Mouse (Mus musculus): ENCODE data around the gene Thap7. TPM values are rescaled to one million over a fixed set of nuclear protein-coding genes. Genes with fewer than 3 reads are reported as not detected.
"Not testable (repeated sequence)": the region's sequence is repeated elsewhere in the genome, so short reads cannot be mapped to it uniquely, and the experiment has no call there.

The Thap7 gene
- polyA plus RNA-seq, 1 experiment from 2014 or later, result 52.7 TPM

GRCm38 (mm10) chr16:17527606-17528005 is 3.3 kb downstream of the Thap7 start:
- H3K9ac ChIP-seq, result no peak overlapping the region
- H3K9me3 ChIP-seq, result no peaks in the 10 kb centered on the region
- peaks cover 17% of the 10 kb centered on the region for H3K4me1 ChIP-seq (replicated peaks)
- no peak overlapping the region for H3K27ac ChIP-seq
- H3K27me3 ChIP-seq (replicated peaks), result no peaks in the 10 kb centered on the region
- ATAC-seq, result no peak
- H3K4me2 ChIP-seq (replicated peaks), result no peak overlapping the region
- H3K4me3 ChIP-seq (replicated peaks), result no peak overlapping the region
- peaks cover 52% of the 10 kb centered on the region for H3K36me3 ChIP-seq

GRCm38 (mm10) chr16:17526223-17526622 is 4.7 kb downstream of the Thap7 start:
- peak; percentile 16; the same call in 1 of the 2 replicates for ATAC-seq
- H3K4me2 ChIP-seq (replicated peaks), result no peak overlapping the region
- no peak overlapping the region for H3K4me3 ChIP-seq (replicated peaks)
- H3K27me3 ChIP-seq (replicated peaks), result no peaks in the 10 kb centered on the region
- peaks cover 11% of the 10 kb centered on the region for H3K4me1 ChIP-seq (replicated peaks)
- H3K9me3 ChIP-seq, result no peaks in the 10 kb centered on the region
- 0 out of 2 replicates have a peak overlapping the region, but pooled peaks have one; percentile 40 for H3K27ac ChIP-seq
- H3K36me3 ChIP-seq, result peaks cover 63% of the 10 kb centered on the region
- H3K9ac ChIP-seq, result no peak overlapping the region
- 70% methylated on average over 6 of the region's 6 CpGs for WGBS

- Histone ChIP-seq H3K4me2 (replicated peaks) (no peak overlapping the region), H3K9me3 (no peaks in the 10 kb centered on the region), H3K27me3 (replicated peaks) (no peaks in the 10 kb centered on the region), H3K27ac (peak overlapping the region; percentile 40; the same call in 1 of the 2 replicates), H3K36me3 (peaks cover 69% of the 10 kb centered on the region), H3K4me3 (replicated peaks) (no peak overlapping the region), H3K4me1 (replicated peaks) (peaks cover 11% of the 10 kb centered on the region), H3K9ac (no peak overlapping the region)
- 81% methylated on average over 3 of the region's 3 CpGs for WGBS
- ATAC-seq, result no peak
Observed at GRCm38 (mm10) chr16:17525524-17525923, 5.4 kb downstream of the Thap7 start.

- Histone ChIP-seq H3K4me3 (replicated peaks) (no peak overlapping the region), H3K4me1 (replicated peaks) (peaks cover 4% of the 10 kb centered on the region; the same call in 1 of the 2 replicates), H3K9ac (no peak overlapping the region), H3K4me2 (replicated peaks) (no peak overlapping the region), H3K27ac (no peak overlapping the region), H3K36me3 (peaks cover 80% of the 10 kb centered on the region), H3K9me3 (no peaks in the 10 kb centered on the region), H3K27me3 (replicated peaks) (no peaks in the 10 kb centered on the region)
- WGBS, result 94% methylated on average over 11 of the region's 11 CpGs
- no peak for ATAC-seq
Observed at GRCm38 (mm10) chr16:17524156-17524555, 6.8 kb downstream of the Thap7 start.

GRCm38 (mm10) chr16:17518910-17519309 is 12.0 kb downstream of the Thap7 start:
- H3K9me3 ChIP-seq, result no peaks in the 10 kb centered on the region
- ATAC-seq, result no peak
- H3K9ac ChIP-seq, result no peak overlapping the region
- H3K27ac ChIP-seq, result no peak overlapping the region
- H3K4me2 ChIP-seq (replicated peaks), result no peak overlapping the region
- H3K27me3 ChIP-seq (replicated peaks), result no peaks in the 10 kb centered on the region
- H3K4me1 ChIP-seq (replicated peaks), result no peaks in the 10 kb centered on the region
- H3K4me3 ChIP-seq (replicated peaks), result no peak overlapping the region
- H3K36me3 ChIP-seq, result peaks cover 50% of the 10 kb centered on the region
- 91% methylated on average over 2 of the region's 2 CpGs for WGBS

- H3K4me2 ChIP-seq (replicated peaks), result no peak overlapping the region
- peaks cover 23% of the 10 kb centered on the region for H3K36me3 ChIP-seq
- peaks cover 12% of the 10 kb centered on the region for H3K4me1 ChIP-seq (replicated peaks)
- ATAC-seq, result no peak
- WGBS, result 93% methylated on average over 4 of the region's 4 CpGs
- H3K9ac ChIP-seq, result no peak overlapping the region
- no peak overlapping the region for H3K27ac ChIP-seq
- H3K4me3 ChIP-seq (replicated peaks), result no peak overlapping the region
- H3K27me3 ChIP-seq (replicated peaks), result no peaks in the 10 kb centered on the region
- no peaks in the 10 kb centered on the region for H3K9me3 ChIP-seq
Observed at GRCm38 (mm10) chr16:17511431-17511830, 19.5 kb downstream of the Thap7 start.

GRCm38 (mm10) chr16:17510686-17511085 is 20.2 kb downstream of the Thap7 start:
- Histone ChIP-seq H3K4me2 (replicated peaks) (peak overlapping the region; percentile 64), H3K27ac (peak overlapping the region; percentile 25; the same call in 1 of the 2 replicates), H3K9me3 (no peaks in the 10 kb centered on the region), H3K4me3 (replicated peaks) (no peak overlapping the region), H3K36me3 (peaks cover 19% of the 10 kb centered on the region), H3K27me3 (replicated peaks) (no peaks in the 10 kb centered on the region), H3K4me1 (replicated peaks) (peaks cover 12% of the 10 kb centered on the region), H3K9ac (no peak overlapping the region)
- ATAC-seq, result no peak
- WGBS, result 47% methylated on average over 2 of the region's 2 CpGs

- WGBS, result 97% methylated on average over 2 of the region's 2 CpGs
- ATAC-seq, result no peak
- H3K4me1 ChIP-seq (replicated peaks), result peaks cover 12% of the 10 kb centered on the region
- peaks cover 19% of the 10 kb centered on the region; the same call in 1 of the 2 replicates for H3K36me3 ChIP-seq
- no peaks in the 10 kb centered on the region for H3K27me3 ChIP-seq (replicated peaks)
- H3K9ac ChIP-seq, result no peak overlapping the region
- no peaks in the 10 kb centered on the region for H3K9me3 ChIP-seq
- H3K27ac ChIP-seq, result peak overlapping the region; percentile 25
- H3K4me2 ChIP-seq (replicated peaks), result peak overlapping the region; percentile 64
- H3K4me3 ChIP-seq (replicated peaks), result peak overlapping the region; percentile 58; the same call in 1 of the 2 replicates
Observed at GRCm38 (mm10) chr16:17510143-17510542, 20.8 kb downstream of the Thap7 start.

GRCm38 (mm10) chr16:17509240-17509597 is 21.7 kb downstream of the Thap7 start:
- H3K27me3 ChIP-seq (replicated peaks), result no peaks in the 10 kb centered on the region
- H3K27ac ChIP-seq, result peak overlapping the region; percentile 94; the same call in 1 of the 2 replicates
- no peak for ATAC-seq
- H3K4me1 ChIP-seq (replicated peaks), result peaks cover 12% of the 10 kb centered on the region
- peak overlapping the region; percentile 64 for H3K4me2 ChIP-seq (replicated peaks)
- H3K9ac ChIP-seq, result peak overlapping the region; percentile 71
- H3K4me3 ChIP-seq (replicated peaks), result peak overlapping the region; percentile 58
- H3K36me3 ChIP-seq, result peaks cover 19% of the 10 kb centered on the region; the same call in 1 of the 2 replicates
- 8% methylated on average over 9 of the region's 9 CpGs for WGBS
- no peaks in the 10 kb centered on the region for H3K9me3 ChIP-seq

GRCm38 (mm10) chr16:17508546-17509239 is 22.2 kb downstream of the Thap7 start, which contains the start of gene Lztr1:
TSS of gene Lztr1 (plus strand) at chr16:17508688.
- Histone ChIP-seq H3K4me2 (replicated peaks) (peak within 1 kb of the TSS; percentile 64), H3K9ac (peak within 1 kb of the TSS; percentile 71), H3K36me3 (peaks cover 17% of the 10 kb centered on the region; the same call in 1 of the 2 replicates), H3K9me3 (no peaks in the 10 kb centered on the region), H3K4me3 (replicated peaks) (peak within 1 kb of the TSS; percentile 58), H3K27me3 (replicated peaks) (no peaks in the 10 kb centered on the region), H3K4me1 (replicated peaks) (peaks cover 12% of the 10 kb centered on the region), H3K27ac (peak within 1 kb of the TSS; percentile 94)
- ATAC-seq, result peak; percentile 98
- under 1% methylated on average over 50 of the region's 50 CpGs for WGBS

- Histone ChIP-seq H3K27ac (peak overlapping the region; percentile 94), H3K9ac (peak overlapping the region; percentile 71), H3K4me2 (replicated peaks) (peak overlapping the region; percentile 64), H3K4me3 (replicated peaks) (peak overlapping the region; percentile 58), H3K4me1 (replicated peaks) (peaks cover 12% of the 10 kb centered on the region), H3K36me3 (0 out of 2 replicates have a peak, but pooled peaks cover 11% of the 10 kb centered on the region)
- not testable (repeated sequence) for H3K27me3 ChIP-seq (replicated peaks); H3K9me3 ChIP-seq
- WGBS, result 24% methylated on average over 3 of the region's 3 CpGs
- ATAC-seq, result 0 out of 2 replicates have a peak, but pooled peaks have one; percentile 2
Observed at GRCm38 (mm10) chr16:17508031-17508430, 22.9 kb downstream of the Thap7 start.

- no peak for ATAC-seq
- Histone ChIP-seq H3K4me1 (replicated peaks) (peaks cover 12% of the 10 kb centered on the region), H3K27ac (no peak overlapping the region), H3K9ac (no peak overlapping the region), H3K4me2 (replicated peaks) (no peak overlapping the region), H3K27me3 (replicated peaks) (no peaks in the 10 kb centered on the region), H3K9me3 (no peaks in the 10 kb centered on the region), H3K4me3 (replicated peaks) (no peak overlapping the region), H3K36me3 (0 out of 2 replicates have a peak, but pooled peaks cover 3% of the 10 kb centered on the region)
- 76% methylated on average over 5 of the region's 5 CpGs for WGBS
Observed at GRCm38 (mm10) chr16:17507018-17507552, 23.9 kb downstream of the Thap7 start.
